Mouse (Mus musculus) ES-Bruce4 (cell line): ENCODE data around the gene Fryl. TPM values are rescaled to one million over a fixed set of nuclear protein-coding genes. Genes with fewer than 3 reads are reported as not detected.

ENCODE experiments used
- H3K27ac ChIP-seq: 2 replicates; pipeline ENCODE4 v1.5.1; 2012; ENCODE audit warnings: low read length, inconsistent platforms; ENCODE audit not compliant: insufficient read depth
- H3K27me3 ChIP-seq: 2 replicates; pipeline ENCODE4 v1.6.1; 2012; ENCODE audit warnings: mild to moderate bottlenecking, low read length, inconsistent platforms; ENCODE audit not compliant: control insufficient read depth, poor library complexity, insufficient read depth, severe bottlenecking
- H3K36me3 ChIP-seq: 2 replicates; pipeline ENCODE4 v1.6.1; 2012; ENCODE audit warnings: inconsistent platforms, mild to moderate bottlenecking, low read length, moderate library complexity; ENCODE audit not compliant: control insufficient read depth, poor library complexity, insufficient read depth, severe bottlenecking
- H3K4me1 ChIP-seq: one replicate; pipeline ENCODE4 v1.8.1; 2011; ENCODE audit warnings: low read length; ENCODE audit not compliant: control insufficient read depth, insufficient read depth
- H3K4me3 ChIP-seq: 2 replicates; pipeline ENCODE4 v1.5.1; 2011; ENCODE audit warnings: low read depth, mild to moderate bottlenecking, low read length
- H3K9ac ChIP-seq: 2 replicates; pipeline ENCODE4 v1.6.1; 2012; ENCODE audit warnings: low read depth, mild to moderate bottlenecking, inconsistent platforms; ENCODE audit not compliant: poor library complexity, severe bottlenecking
- H3K9me3 ChIP-seq: replicated peaks from 2 replicates; pipeline ENCODE4 v1.6.1; 2012; ENCODE audit warnings: mild to moderate bottlenecking, low read length, inconsistent platforms; ENCODE audit not compliant: control insufficient read depth, poor library complexity, insufficient read depth, severe bottlenecking
- CTCF ChIP-seq: IDR thresholded peaks from one replicate; pipeline ENCODE4 v1.8.1; 2011; ENCODE audit warnings: low read depth, low read length
- EP300 ChIP-seq: IDR thresholded peaks from 2 replicates; pipeline ENCODE4 v1.6.1; 2011; ENCODE audit warnings: low read depth, low read length; ENCODE audit not compliant: insufficient read depth
- POLR2A ChIP-seq: IDR thresholded peaks from one replicate; pipeline ENCODE4 v1.8.1; 2011; ENCODE audit warnings: low read length; ENCODE audit not compliant: insufficient read depth
- polyA plus RNA-seq: library from polyadenylated mRNA; stranded (reverse); fragments of >200 nt; gene quantifications from 2 replicates; pipeline ENCODE4 v1.2.4, GENCODE M21; 2011; ENCODE audit warnings: low read depth; ENCODE audit not compliant: missing spikeins, insufficient read depth, insufficient read length

Gene Fryl
- polyA plus RNA-seq, 1 experiment: 94.8 TPM

DNA sequence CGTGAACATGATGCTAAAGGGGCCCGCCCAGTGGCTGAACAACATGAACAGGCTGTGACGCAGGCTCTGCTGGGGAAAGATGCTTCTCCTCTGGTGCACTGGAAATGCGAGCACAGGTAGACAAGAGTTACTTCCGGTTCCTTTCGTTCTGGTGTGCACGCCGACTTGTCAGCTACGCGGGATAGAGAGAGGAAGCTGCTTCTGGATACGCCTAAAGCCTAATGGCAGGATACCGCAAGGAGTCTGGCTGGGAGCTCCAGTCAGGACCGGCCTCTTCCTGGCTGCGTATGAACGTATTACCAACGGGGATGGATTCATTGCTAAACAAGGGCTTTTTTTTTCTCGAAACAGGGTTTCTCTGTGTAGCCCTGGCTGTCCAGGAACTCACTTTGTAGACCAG lies 167.3 kb downstream of the Fryl start:
- Histone ChIP-seq H3K4me3 (no peak overlapping the region), H3K4me1 (no peaks in the 10 kb centered on the region), H3K27ac (no peak overlapping the region), H3K9ac (no peak overlapping the region), H3K36me3 (peaks cover 8% of the 10 kb centered on the region; the same call in 1 of the 2 replicates), H3K9me3 (no peaks in the 10 kb centered on the region), H3K27me3 (no peaks in the 10 kb centered on the region)
- TF ChIP-seq CTCF: no peak
- TF ChIP-seq POLR2A: no peak
- TF ChIP-seq EP300: no peak

DNA sequence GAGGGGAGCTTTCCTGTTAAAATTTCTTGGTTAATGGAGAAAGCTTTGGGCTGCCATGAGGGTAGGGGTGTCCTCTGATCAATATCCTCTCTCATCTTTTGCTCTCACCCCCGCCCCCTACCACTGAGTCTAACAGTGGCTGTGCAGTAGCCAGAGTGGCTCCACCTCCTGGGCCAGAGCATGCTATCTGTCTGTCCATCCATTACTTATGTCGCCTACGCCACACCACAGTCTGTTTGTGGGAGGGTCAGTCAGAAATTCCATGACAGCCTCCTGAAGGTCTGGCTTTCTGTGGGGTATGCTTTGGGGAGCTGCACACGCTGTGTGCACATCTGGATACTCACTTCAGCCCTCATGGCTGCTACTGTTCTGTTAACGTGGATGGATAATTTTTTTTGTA lies 174.9 kb downstream of the Fryl start:
- H3K9me3 ChIP-seq: no peaks in the 10 kb centered on the region
- no peak for TF ChIP-seq EP300
- no peak for TF ChIP-seq CTCF
- TF ChIP-seq POLR2A: no peak
- H3K36me3 ChIP-seq: peaks cover 8% of the 10 kb centered on the region; the same call in 1 of the 2 replicates

DNA sequence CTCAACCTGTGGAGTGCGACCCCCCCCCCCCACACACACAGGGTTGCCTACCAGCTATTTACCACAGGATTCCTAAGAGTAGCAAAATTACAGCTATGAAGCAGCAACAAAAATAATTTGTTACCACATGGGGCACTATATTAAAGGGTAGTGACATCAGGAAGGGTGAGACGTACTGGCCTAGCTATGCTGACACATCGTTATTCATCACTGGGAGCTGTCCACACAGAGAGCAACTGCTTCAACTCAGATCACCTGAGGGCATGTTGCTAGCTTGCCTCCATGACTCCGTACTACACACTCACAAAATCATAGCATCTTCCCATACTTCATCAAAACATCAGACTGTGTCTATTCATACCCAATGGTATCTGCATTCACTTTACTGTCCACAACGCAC lies 176.6 kb downstream of the Fryl start:
- Histone ChIP-seq H3K9ac (no peak overlapping the region), H3K4me3 (no peak overlapping the region), H3K27me3 (no peaks in the 10 kb centered on the region), H3K27ac (no peak overlapping the region), H3K36me3 (peaks cover 9% of the 10 kb centered on the region; the same call in 1 of the 2 replicates), H3K9me3 (no peaks in the 10 kb centered on the region), H3K4me1 (no peaks in the 10 kb centered on the region)
- TF ChIP-seq CTCF (no peak), POLR2A (no peak), EP300 (no peak)

More for the DNA sequence above, 174.9 kb downstream of the Fryl start:
- no peaks in the 10 kb centered on the region for H3K27me3 ChIP-seq
- no peaks in the 10 kb centered on the region for H3K4me1 ChIP-seq
- H3K27ac ChIP-seq: no peak overlapping the region
- H3K4me3 ChIP-seq: no peak overlapping the region
- H3K9ac ChIP-seq: no peak overlapping the region

DNA sequence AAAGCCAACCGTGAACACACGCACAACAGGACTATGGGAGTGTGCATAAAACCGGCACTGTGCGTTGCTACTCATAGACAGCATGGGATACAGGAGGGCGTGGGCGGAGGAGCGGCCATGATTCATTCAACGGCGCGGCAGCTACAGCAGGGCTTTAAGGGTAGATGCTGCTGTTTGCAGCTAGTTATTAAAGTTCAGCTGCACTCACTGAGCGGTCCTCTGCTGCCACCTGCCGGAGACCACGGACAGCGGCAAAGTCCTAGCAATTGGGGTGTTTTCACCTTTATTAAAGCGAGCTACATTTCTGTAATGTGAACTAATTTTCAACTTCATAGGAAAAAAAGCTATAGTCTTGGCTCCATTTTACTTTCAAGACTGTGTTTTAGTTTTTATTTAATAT lies 185.1 kb downstream of the Fryl start:
- Histone ChIP-seq H3K9ac (no peak overlapping the region), H3K36me3 (peaks cover 8% of the 10 kb centered on the region), H3K9me3 (no peaks in the 10 kb centered on the region), H3K4me1 (no peaks in the 10 kb centered on the region), H3K4me3 (no peak overlapping the region), H3K27me3 (no peaks in the 10 kb centered on the region), H3K27ac (no peak overlapping the region)
- TF ChIP-seq EP300 (no peak), CTCF (peak; percentile 92)

DNA sequence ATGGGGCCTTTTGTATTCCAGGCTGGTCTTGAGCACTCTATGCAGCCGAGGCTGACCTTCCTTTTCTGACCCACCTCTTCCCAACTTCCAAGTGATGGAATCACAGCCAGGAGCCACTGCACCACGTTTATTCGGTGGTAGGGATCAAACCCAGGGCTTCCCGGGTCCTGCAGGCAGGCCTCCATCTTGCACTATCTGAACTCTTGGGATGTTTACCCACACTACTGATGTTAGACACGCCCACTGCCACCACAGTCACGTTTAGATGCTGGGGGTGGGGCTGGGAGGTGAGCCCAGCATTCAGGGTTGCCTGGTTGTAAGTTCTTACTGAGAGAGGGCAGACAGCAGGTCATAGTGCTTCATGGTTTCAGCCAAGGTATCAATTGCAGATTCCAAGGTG lies 189.5 kb downstream of the Fryl start:
- no peak overlapping the region for H3K9ac ChIP-seq
- no peak overlapping the region for H3K27ac ChIP-seq
- no peaks in the 10 kb centered on the region for H3K27me3 ChIP-seq
- no peaks in the 10 kb centered on the region for H3K4me1 ChIP-seq
- TF ChIP-seq POLR2A: no peak
- TF ChIP-seq CTCF: no peak
- TF ChIP-seq EP300: no peak
- H3K36me3 ChIP-seq: peaks cover 13% of the 10 kb centered on the region
- H3K9me3 ChIP-seq: no peaks in the 10 kb centered on the region
- no peak overlapping the region for H3K4me3 ChIP-seq

DNA sequence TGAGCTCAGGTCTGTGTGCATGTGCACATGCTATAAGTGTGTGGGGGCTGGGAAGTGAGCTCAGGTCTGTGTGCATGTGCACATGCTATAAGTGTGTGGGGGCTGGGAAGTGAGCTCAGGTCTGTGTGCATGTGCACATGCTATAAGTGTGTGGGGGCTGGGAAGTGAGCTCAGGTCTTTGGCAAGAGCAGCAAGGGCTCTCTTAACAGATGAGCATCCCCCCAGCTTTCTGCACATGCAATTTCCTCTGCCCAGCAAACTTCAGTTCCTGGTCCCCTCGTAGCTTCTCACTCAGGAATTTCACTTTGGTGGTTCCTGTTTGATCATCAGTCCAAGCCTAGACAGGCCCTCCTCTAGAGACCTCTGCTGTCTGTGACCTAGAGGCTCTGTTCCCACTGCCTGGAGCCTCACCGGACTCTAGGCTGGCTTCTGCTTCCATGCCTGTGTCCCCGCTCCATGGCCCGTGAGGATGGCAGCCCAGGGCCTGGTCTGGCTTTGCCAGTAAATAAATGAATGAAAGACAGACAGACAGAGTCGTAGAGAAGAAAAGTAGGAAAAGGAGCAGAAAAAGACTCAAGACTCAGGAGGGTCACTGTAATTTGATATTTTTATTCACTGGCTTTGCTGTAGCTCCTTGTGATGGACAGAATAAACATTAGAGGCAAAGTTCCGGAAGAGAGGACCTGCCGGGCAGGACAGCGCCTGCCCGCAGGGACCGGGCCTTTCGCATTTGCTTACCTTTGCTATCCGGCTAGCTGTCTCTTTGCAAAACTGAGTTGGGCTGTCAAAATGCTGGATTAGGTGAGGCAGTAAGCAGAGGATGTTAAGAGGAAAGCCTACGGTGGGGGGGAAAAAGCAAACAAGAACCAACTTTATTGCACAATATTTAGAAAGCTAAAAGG lies 192.4 kb downstream of the Fryl start:
- Histone ChIP-seq H3K36me3 (peaks cover 11% of the 10 kb centered on the region), H3K27me3 (no peaks in the 10 kb centered on the region), H3K9me3 (no peaks in the 10 kb centered on the region), H3K4me3 (no peak overlapping the region), H3K27ac (no peak overlapping the region), H3K4me1 (no peaks in the 10 kb centered on the region), H3K9ac (no peak overlapping the region)
- TF ChIP-seq POLR2A: no peak
- TF ChIP-seq CTCF: no peak
- no peak for TF ChIP-seq EP300
